Mouse (Mus musculus): Measurements from ENCODE around the gene Rasa2.
"Not testable (repeated sequence)": the region's sequence is repeated elsewhere in the genome, so short reads cannot be mapped to it uniquely, and the experiment has no call there.

Gene Rasa2

DNA sequence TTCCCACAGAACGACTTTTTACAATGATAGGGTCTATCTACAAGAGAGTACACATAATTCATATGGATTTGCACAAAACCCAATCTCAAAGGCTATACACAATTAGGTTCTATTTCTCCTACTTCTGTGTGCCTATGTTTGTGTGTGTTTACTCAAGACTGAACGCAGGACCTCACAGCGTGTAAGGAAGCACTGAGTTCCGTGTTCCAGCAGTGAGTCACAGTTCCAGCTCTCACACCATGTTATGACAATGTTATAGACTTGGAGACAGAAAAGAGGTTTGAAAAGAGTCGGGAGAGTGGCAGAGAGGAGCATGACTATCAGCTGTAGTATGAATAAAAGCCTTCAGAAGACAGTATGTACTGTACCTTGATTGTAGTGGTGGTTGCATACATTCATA, 42.1 kb downstream of the Rasa2 start:
- DNase-seq (ENCODE audit: low read depth, low spot score), result no peak

- DNase-seq (ENCODE audit: low read depth, low spot score), result no peak
Measured at GRCm38 (mm10) chr9:96583496-96583895, 47.9 kb downstream of the Rasa2 start.

DNA sequence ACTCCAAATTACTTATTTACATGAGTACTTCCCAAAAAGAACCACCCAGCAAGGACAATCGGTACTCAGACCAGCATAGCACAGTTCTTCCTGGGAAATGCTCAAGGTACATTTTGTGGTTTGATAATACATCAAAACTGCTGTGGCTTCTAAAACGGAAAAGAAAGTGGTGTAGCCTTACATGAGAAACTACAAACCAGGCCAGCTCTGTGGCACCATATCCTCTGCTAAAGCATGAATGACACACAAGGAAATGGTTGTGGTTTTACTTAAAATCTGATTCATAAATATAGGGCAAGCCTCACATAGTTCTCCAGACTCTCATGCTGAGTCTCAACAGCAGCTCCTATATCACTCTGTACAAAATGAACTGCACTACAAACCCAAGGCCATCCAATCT, 48.3 kb downstream of the Rasa2 start:
- DNase-seq (ENCODE audit: low read depth, low spot score), result no peak

GRCm38 (mm10) chr9:96578190-96578589, 53.2 kb downstream of the Rasa2 start:
- no peak for DNase-seq (ENCODE audit: low read depth, low spot score)

- DNase-seq (ENCODE audit: low read depth, low spot score), result no peak
Measured at GRCm38 (mm10) chr9:96577674-96578073, 53.7 kb downstream of the Rasa2 start.

DNA sequence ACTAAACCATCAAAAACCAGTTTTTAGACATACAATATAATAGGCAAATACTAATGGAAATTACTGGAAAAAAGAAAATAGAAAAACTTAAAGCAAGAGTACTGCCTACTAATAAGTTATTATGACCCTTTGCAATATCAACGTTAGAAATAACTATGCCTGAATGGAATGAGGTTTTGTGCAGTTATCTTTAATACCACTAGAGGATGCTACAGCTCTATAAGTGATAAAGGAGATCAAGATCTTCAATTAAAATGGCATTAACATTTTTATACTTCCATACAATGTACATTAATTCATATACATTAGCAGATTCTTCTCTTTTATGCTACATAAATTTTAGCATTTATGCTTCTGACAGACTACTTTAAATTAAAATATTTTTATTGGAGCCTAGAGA, 58.2 kb downstream of the Rasa2 start:
- peak; percentile 3 for DNase-seq (ENCODE audit: low read depth, low spot score)

- DNase-seq (ENCODE audit: low read depth, low spot score), result no peak
Measured at GRCm38 (mm10) chr9:96572754-96573153, 58.7 kb downstream of the Rasa2 start.

- no peak for DNase-seq (ENCODE audit: low read depth, low spot score)
Measured at GRCm38 (mm10) chr9:96566470-96566996, 64.9 kb downstream of the Rasa2 start.

DNA sequence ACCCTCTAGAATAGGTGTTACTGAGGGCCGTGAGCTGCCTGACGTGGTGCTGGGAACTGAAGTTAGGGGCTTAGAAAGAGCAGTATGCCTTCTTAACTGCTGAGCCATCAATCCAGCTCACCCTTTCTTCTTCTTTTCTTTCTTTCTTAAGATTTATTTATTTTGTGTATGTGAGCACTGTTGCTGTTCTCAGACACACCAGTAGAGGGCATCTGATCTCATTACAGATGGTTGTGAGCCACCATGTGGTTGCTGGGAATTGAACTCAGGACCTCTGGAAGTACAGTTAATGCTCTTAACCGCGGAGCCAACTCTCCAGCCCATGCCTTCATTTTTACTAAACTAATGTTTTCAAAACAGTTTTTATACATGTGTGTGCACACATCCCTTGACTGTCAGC, 67.9 kb downstream of the Rasa2 start:
- DNase-seq (ENCODE audit: low read depth, low spot score), result no peak

GRCm38 (mm10) chr9:96559148-96559547, 72.3 kb downstream of the Rasa2 start:
- no peak for DNase-seq (ENCODE audit: low read depth, low spot score)

GRCm38 (mm10) chr9:96558594-96558993, 72.8 kb downstream of the Rasa2 start:
- no peak for DNase-seq (ENCODE audit: low read depth, low spot score)

DNA sequence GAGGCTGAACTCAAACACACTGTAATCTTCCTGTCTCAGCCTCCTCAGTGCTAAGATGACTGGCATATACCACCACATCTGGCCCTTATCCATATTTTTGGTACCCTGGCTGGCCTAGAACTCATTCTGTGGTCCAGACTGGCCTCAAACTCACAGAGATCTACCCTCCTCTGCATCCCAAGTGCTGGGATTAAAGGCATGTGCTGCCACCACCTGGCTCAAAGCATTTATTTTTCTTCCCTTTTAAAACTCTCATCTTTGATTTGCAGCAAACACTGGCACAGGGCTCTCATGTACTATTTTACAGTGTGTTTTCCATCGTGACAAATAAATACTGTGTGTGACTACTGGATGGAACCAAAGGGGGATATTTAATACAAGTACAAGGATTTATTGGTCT, 77.3 kb downstream of the Rasa2 start:
- DNase-seq (ENCODE audit: low read depth, low spot score), result no peak

- DNase-seq (ENCODE audit: low read depth, low spot score), result no peak
Measured at GRCm38 (mm10) chr9:96545410-96545809, 86.0 kb downstream of the Rasa2 start.

GRCm38 (mm10) chr9:96543643-96544640, 87.5 kb downstream of the Rasa2 start:
- peak; percentile 26 for DNase-seq (ENCODE audit: low read depth, low spot score)

DNA sequence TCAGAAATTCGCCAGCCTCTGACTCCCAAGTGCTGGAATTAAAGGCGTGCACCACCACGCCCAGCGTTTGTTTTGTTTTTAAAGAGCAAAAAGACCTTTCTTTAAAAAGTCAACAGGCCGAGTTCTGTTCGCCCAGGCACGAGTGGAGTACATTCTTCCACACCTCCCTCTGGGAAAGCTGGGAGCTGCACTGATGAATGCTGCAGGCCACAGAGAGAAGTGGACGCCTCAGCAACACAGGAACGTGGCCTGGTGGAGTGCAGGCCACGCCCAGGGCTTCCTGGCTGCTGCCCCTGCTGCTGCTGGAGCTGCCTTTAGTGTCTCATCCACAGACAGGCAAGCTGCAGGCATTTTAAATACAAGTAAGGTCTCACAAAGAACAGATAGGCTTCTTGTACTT, 92.5 kb downstream of the Rasa2 start:
- DNase-seq (ENCODE audit: low read depth, low spot score), result no peak

- no peak for DNase-seq (ENCODE audit: low read depth, low spot score)
Measured at GRCm38 (mm10) chr9:96537615-96537919, 93.8 kb downstream of the Rasa2 start.

DNA sequence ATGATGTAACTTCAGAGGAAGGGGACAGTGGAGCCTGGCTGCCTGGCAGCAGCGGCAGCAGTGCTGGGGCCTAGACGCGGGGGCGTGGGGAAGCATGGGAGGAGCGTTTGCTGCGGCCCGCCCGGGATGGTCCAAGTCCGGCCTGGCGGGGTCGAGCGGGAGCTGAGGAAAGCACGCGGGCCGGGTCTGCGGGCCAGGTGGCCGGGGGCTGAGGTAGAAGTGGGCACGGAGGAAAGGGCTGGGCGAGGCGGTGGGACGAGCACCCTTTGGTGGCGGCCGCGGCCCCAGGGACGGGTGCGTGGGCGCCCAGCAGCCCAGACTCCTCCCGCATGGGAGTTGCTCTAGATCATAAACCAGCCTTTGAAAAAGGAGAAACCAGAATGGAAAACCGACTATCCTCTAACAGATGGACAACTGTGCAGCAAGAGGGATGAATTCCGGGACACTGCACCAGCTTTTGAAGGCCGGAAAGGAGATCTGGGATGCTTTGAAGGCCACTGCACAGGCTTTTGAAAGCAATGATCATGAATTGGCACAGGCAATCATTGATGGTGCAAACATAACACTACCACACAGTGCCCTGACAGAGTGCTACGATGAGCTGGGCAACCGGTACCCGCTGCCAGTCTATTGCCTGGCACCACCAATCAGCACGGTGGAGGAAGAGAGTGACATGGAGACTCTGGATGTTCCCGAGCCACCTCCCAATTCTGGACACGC, 94.4 kb downstream of the Rasa2 start:
- no peak for DNase-seq (ENCODE audit: low read depth, low spot score)

- not testable (repeated sequence) for DNase-seq (ENCODE audit: low read depth, low spot score)
Measured at GRCm38 (mm10) chr9:96536093-96536492, 95.3 kb downstream of the Rasa2 start.

GRCm38 (mm10) chr9:96535431-96535830, 96.0 kb downstream of the Rasa2 start:
- no peak for DNase-seq (ENCODE audit: low read depth, low spot score)

DNA sequence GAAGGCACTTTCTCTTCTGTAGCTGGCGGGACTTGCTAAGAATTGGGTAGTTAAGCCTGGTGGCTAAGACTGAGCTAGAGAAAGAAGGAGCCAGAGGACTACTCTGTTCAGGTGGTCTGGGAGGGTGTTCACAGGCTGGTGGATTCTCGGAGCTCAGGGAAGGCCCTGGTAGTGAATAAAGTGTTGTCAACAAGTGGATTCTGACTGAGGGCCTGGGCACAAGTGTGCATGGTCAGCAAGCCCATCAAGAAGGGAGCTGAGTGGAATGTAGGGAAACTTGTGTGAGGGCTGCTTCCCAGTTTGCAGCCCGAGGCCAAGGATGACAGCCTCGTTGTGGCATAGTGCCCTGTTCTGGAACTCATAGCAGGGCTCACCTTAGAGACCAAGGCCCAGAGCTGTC, 97.2 kb downstream of the Rasa2 start:
- DNase-seq (ENCODE audit: low read depth, low spot score), result no peak

DNA sequence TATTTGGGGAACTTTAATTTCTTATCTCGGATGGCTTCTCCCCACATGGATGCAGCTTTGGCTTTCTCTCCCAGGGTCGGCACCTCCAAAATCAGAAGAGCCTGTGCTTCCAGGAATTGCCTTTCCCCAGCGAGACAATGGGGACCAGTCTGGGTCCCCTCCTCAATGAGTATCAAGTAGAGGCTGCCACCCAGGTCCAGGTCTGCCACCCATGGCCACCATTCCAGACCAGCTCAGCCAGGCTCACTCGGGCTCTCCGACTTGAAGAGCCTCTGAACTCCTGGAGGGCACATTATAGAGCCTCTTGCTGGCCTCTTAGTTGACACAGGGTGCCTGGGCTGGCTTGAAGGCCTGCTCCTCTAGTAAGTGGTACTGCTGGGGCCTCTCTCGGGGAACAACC, 97.9 kb downstream of the Rasa2 start:
- no peak for DNase-seq (ENCODE audit: low read depth, low spot score)

DNA sequence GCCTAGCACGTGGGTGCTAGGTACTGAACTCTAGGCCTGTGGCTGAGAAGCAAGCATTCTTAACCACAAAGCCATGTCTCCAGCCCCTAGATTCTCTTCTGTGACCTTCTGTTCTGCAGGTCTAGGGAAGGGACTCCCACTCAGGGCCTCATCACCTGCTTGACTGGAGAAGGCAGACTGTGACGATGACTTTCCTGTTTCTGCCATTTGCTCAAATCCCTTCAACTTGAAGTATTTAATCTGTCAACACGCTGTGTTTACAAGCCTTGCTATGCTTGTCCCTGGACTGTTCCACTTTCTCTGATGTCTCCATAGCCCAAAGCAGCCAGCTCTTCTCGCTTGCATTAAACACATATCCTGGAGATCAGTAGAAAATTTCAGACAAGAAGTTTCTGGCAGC, 98.9 kb downstream of the Rasa2 start:
- DNase-seq (ENCODE audit: low read depth, low spot score), result no peak

DNA sequence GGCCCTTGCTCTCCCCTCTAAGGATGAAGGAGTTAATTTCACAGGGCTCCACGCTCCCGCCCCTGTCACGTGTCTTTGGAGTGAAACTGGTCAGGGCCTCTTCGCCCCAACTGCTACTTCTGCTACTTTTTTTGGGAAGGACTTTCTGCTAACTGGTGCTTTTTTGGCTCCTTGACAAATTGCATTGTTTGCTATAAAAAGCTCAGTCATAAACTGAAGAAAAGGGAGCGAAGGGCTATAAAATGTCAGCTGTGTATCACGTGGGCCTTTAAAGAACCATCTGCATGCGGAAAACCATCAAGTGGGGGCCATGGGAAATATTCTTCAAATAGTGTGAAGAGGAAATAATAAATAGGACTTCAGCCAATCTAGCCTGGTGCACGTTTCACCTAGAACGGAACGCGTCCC, 100.7 kb downstream of the Rasa2 start:
- DNase-seq (ENCODE audit: low read depth, low spot score), result no peak
